Mouse (Mus musculus): ENCODE measurements around the gene Atrnl1. TPM values are rescaled to one million over a fixed set of nuclear protein-coding genes. Genes with fewer than 3 reads are reported as not detected.

The Atrnl1 gene
- polyA plus RNA-seq, 1 experiment = not detected

- Histone ChIP-seq H3K4me1 (ENCODE audit: control insufficient read depth, insufficient read depth, low read length) (no peaks in the 10 kb centered on the region), H3K27ac (ENCODE audit: insufficient read depth, low read depth, low read length) (no peak overlapping the region), H3K4me3 (ENCODE audit: insufficient read depth, low read depth, low read length) (no peak overlapping the region)
- WGBS = 88% methylated on average over 4 of the region's 4 CpGs
- no peak for TF ChIP-seq CTCF (IDR thresholded peaks at IDR 0.05; ENCODE audit: insufficient read depth, low read depth, low read length)
- no peak for TF ChIP-seq POLR2A (IDR thresholded peaks at IDR 0.05; ENCODE audit: insufficient read depth, low read depth, low read length)
Observed at GRCm38 (mm10) chr19:57585231-57585792, 25.5 kb upstream of the Atrnl1 start.

- no peaks in the 10 kb centered on the region for H3K4me1 ChIP-seq (ENCODE audit: control insufficient read depth, insufficient read depth, low read length)
- no peak for TF ChIP-seq POLR2A (IDR thresholded peaks at IDR 0.05; ENCODE audit: insufficient read depth, low read depth, low read length)
- no peak for TF ChIP-seq CTCF (IDR thresholded peaks at IDR 0.05; ENCODE audit: insufficient read depth, low read depth, low read length)
- WGBS = 46% methylated on average over 10 of the region's 10 CpGs
- H3K4me3 ChIP-seq (ENCODE audit: insufficient read depth, low read depth, low read length) = no peak overlapping the region
- H3K27ac ChIP-seq (ENCODE audit: insufficient read depth, low read depth, low read length) = no peak overlapping the region
Observed at GRCm38 (mm10) chr19:57586172-57586571, 24.7 kb upstream of the Atrnl1 start.

- Histone ChIP-seq H3K27ac (ENCODE audit: insufficient read depth, low read depth, low read length) (no peak overlapping the region), H3K4me3 (ENCODE audit: insufficient read depth, low read depth, low read length) (no peak overlapping the region), H3K4me1 (ENCODE audit: control insufficient read depth, insufficient read depth, low read length) (no peaks in the 10 kb centered on the region)
- no peak for TF ChIP-seq CTCF (IDR thresholded peaks at IDR 0.05; ENCODE audit: insufficient read depth, low read depth, low read length)
- TF ChIP-seq POLR2A (IDR thresholded peaks at IDR 0.05; ENCODE audit: insufficient read depth, low read depth, low read length) = no peak
- WGBS = 61% methylated on average over 9 of the region's 9 CpGs
Observed at GRCm38 (mm10) chr19:57589516-57589915, 21.3 kb upstream of the Atrnl1 start.

GRCm38 (mm10) chr19:57590895-57591294 lies 19.9 kb upstream of the Atrnl1 start:
- 89% methylated on average over 5 of the region's 5 CpGs for WGBS
- Histone ChIP-seq H3K4me3 (ENCODE audit: insufficient read depth, low read depth, low read length) (no peak overlapping the region), H3K4me1 (ENCODE audit: control insufficient read depth, insufficient read depth, low read length) (no peaks in the 10 kb centered on the region), H3K27ac (ENCODE audit: insufficient read depth, low read depth, low read length) (no peak overlapping the region)
- no peak for TF ChIP-seq POLR2A (IDR thresholded peaks at IDR 0.05; ENCODE audit: insufficient read depth, low read depth, low read length)
- no peak for TF ChIP-seq CTCF (IDR thresholded peaks at IDR 0.05; ENCODE audit: insufficient read depth, low read depth, low read length)

GRCm38 (mm10) chr19:57591631-57592030 lies 19.2 kb upstream of the Atrnl1 start:
- H3K4me1 ChIP-seq (ENCODE audit: control insufficient read depth, insufficient read depth, low read length) = no peaks in the 10 kb centered on the region
- no peak overlapping the region for H3K4me3 ChIP-seq (ENCODE audit: insufficient read depth, low read depth, low read length)
- no peak for TF ChIP-seq CTCF (IDR thresholded peaks at IDR 0.05; ENCODE audit: insufficient read depth, low read depth, low read length)
- TF ChIP-seq POLR2A (IDR thresholded peaks at IDR 0.05; ENCODE audit: insufficient read depth, low read depth, low read length) = no peak
- 87% methylated on average over 10 of the region's 10 CpGs for WGBS
- no peak overlapping the region for H3K27ac ChIP-seq (ENCODE audit: insufficient read depth, low read depth, low read length)

- Histone ChIP-seq H3K4me3 (ENCODE audit: insufficient read depth, low read depth, low read length) (no peak overlapping the region), H3K4me1 (ENCODE audit: control insufficient read depth, insufficient read depth, low read length) (no peaks in the 10 kb centered on the region), H3K27ac (ENCODE audit: insufficient read depth, low read depth, low read length) (no peak overlapping the region)
- WGBS = 94% methylated on average over 2 of the region's 2 CpGs
- TF ChIP-seq POLR2A (IDR thresholded peaks at IDR 0.05; ENCODE audit: insufficient read depth, low read depth, low read length) = no peak
- TF ChIP-seq CTCF (IDR thresholded peaks at IDR 0.05; ENCODE audit: insufficient read depth, low read depth, low read length) = no peak
Observed at GRCm38 (mm10) chr19:57592355-57592754, 18.5 kb upstream of the Atrnl1 start.

- no peaks in the 10 kb centered on the region for H3K4me1 ChIP-seq (ENCODE audit: control insufficient read depth, insufficient read depth, low read length)
- no peak overlapping the region for H3K27ac ChIP-seq (ENCODE audit: insufficient read depth, low read depth, low read length)
- TF ChIP-seq POLR2A (IDR thresholded peaks at IDR 0.05; ENCODE audit: insufficient read depth, low read depth, low read length) = no peak
- no peak for TF ChIP-seq CTCF (IDR thresholded peaks at IDR 0.05; ENCODE audit: insufficient read depth, low read depth, low read length)
- no peak overlapping the region for H3K4me3 ChIP-seq (ENCODE audit: insufficient read depth, low read depth, low read length)
- 70% methylated on average over 8 of the region's 8 CpGs for WGBS
Observed at GRCm38 (mm10) chr19:57599126-57599525, 11.7 kb upstream of the Atrnl1 start.

- Histone ChIP-seq H3K27ac (ENCODE audit: insufficient read depth, low read depth, low read length) (no peak overlapping the region), H3K4me3 (ENCODE audit: insufficient read depth, low read depth, low read length) (no peak overlapping the region), H3K4me1 (ENCODE audit: control insufficient read depth, insufficient read depth, low read length) (no peaks in the 10 kb centered on the region)
- 67% methylated on average over 16 of the region's 16 CpGs for WGBS
- TF ChIP-seq POLR2A (IDR thresholded peaks at IDR 0.05; ENCODE audit: insufficient read depth, low read depth, low read length) (no peak), CTCF (IDR thresholded peaks at IDR 0.05; ENCODE audit: insufficient read depth, low read depth, low read length) (no peak)
Observed at GRCm38 (mm10) chr19:57600233-57600929, 10.5 kb upstream of the Atrnl1 start.

- whole genome bisulfite sequencing = 83% methylated on average over 2 of the region's 2 CpGs
- Histone ChIP-seq H3K27ac (ENCODE audit: insufficient read depth, low read depth, low read length) (no peak overlapping the region), H3K4me3 (ENCODE audit: insufficient read depth, low read depth, low read length) (no peak overlapping the region), H3K4me1 (ENCODE audit: control insufficient read depth, insufficient read depth, low read length) (no peaks in the 10 kb centered on the region)
- TF ChIP-seq CTCF (IDR thresholded peaks at IDR 0.05; ENCODE audit: insufficient read depth, low read depth, low read length) = no peak
- TF ChIP-seq POLR2A (IDR thresholded peaks at IDR 0.05; ENCODE audit: insufficient read depth, low read depth, low read length) = no peak
Observed at GRCm38 (mm10) chr19:57600930-57601328, 9.9 kb upstream of the Atrnl1 start.
